26 mouse cellular contexts compared by ENCODE assay signal in the genomic region with DNA sequence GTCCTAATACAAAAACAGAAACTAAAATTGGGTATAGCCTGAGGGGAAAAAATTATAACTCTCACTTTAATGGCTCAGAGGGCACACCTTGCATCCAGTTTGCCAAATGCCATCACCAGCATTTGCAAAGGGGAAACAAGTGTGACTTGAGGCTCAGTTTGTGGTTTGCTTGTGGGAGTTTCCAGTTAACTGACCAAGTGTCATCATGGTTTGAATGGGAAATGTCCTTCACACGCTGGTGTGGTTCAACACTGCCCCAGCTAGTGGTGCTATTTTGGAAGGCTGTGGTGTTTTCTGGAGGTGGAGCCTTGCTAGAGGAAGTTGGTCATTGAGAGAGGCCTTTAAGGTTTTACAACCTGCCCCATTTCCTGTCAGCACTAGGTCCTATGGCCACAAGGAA.
"Had no signal": no experiment of that assay in that cellular context is flagged by ENCODE, and none has a peak within 500 bp of the region (broad histone marks: within the 10 kb centered on the region; RNA-seq: fewer than 3 reads in every experiment).

No protein-coding gene starts in this region.

- H3K4me1 ChIP-seq: heart, embryonic 10.5 days had no signal

- H3K9me3 ChIP-seq: embryonic facial prominence, embryonic 10.5 days; embryonic facial prominence, embryonic 12.5 days; embryonic facial prominence, embryonic 13.5 days; embryonic facial prominence, embryonic 15.5 days; forebrain, embryonic 10.5 days; forebrain, embryonic 12.5 days; forebrain, embryonic 13.5 days; forebrain, embryonic 15.5 days; heart, embryonic 10.5 days had no signal

- H3K4me2 ChIP-seq: embryonic facial prominence, embryonic 12.5 days; embryonic facial prominence, embryonic 13.5 days; embryonic facial prominence, embryonic 15.5 days; forebrain, embryonic 12.5 days; forebrain, embryonic 13.5 days; forebrain, embryonic 15.5 days had no signal

- H3K4me3 ChIP-seq: embryonic facial prominence, embryonic 10.5 days; embryonic facial prominence, embryonic 12.5 days; embryonic facial prominence, embryonic 13.5 days; embryonic facial prominence, embryonic 15.5 days; erythroblast, embryonic 14.5 days; forebrain, embryonic 10.5 days; forebrain, embryonic 12.5 days; forebrain, embryonic 13.5 days; forebrain, embryonic 15.5 days; gastrocnemius, adult 2 months; heart, adult 2 months; heart, embryonic 10.5 days had no signal

- DNase-seq: cerebellum, adult 9-10 months; cerebellum, adult 9-11 months; cerebellum, postnatal 14 days; cerebellum, postnatal 25 days; cerebellum, postnatal 36 days; embryo, embryonic 11 days; forebrain, postnatal 0 days; gastrocnemius, adult 2 months; gastrocnemius, postnatal 10 days; gastrocnemius, postnatal 14 days; gastrocnemius, postnatal 25 days; gastrocnemius, postnatal 36 days; heart, adult 18-20 months; heart, adult 2 months had no signal

- H3K9ac ChIP-seq: embryonic facial prominence, embryonic 12.5 days; embryonic facial prominence, embryonic 13.5 days; embryonic facial prominence, embryonic 15.5 days; forebrain, embryonic 12.5 days; forebrain, embryonic 13.5 days; forebrain, embryonic 15.5 days; forebrain, postnatal 0 days had no signal

- H3K27ac ChIP-seq: embryonic facial prominence, embryonic 10.5 days; embryonic facial prominence, embryonic 12.5 days; embryonic facial prominence, embryonic 13.5 days; embryonic facial prominence, embryonic 15.5 days; forebrain, embryonic 10.5 days; forebrain, embryonic 12.5 days; forebrain, embryonic 13.5 days; forebrain, embryonic 15.5 days; gastrocnemius, adult 2 months; heart, adult 2 months; heart, embryonic 10.5 days had no signal

- H3K27me3 ChIP-seq: embryonic facial prominence, embryonic 12.5 days; embryonic facial prominence, embryonic 13.5 days; embryonic facial prominence, embryonic 15.5 days; forebrain, embryonic 12.5 days; forebrain, embryonic 13.5 days; forebrain, embryonic 15.5 days had no signal

- H3K36me3 ChIP-seq: embryonic facial prominence, embryonic 10.5 days; embryonic facial prominence, embryonic 12.5 days; embryonic facial prominence, embryonic 13.5 days; embryonic facial prominence, embryonic 15.5 days; forebrain, embryonic 10.5 days; forebrain, embryonic 12.5 days; forebrain, embryonic 15.5 days; heart, embryonic 10.5 days had no signal

- ATAC-seq: forebrain, embryonic 13.5 days; forebrain, embryonic 14.5 days; forebrain, embryonic 15.5 days; forebrain, embryonic 16.5 days; forebrain, postnatal 0 days had no signal
